Mouse (Mus musculus) MEL (cell line): ENCODE measurements around the gene Nckap5l. TPM values are rescaled to one million over a fixed set of nuclear protein-coding genes. Genes with fewer than 3 reads are reported as not detected.

Experiments used
- DNase-seq: peaks from one replicate; pipeline ENCODE4 v3.0.0; 2011; ENCODE audit warnings: low read depth, low spot score
- H3K27ac ChIP-seq: 2 replicates; pipeline ENCODE4 v1.5.1; 2012; ENCODE audit warnings: low read depth, mild to moderate bottlenecking, control low read depth, low read length, moderate library complexity; ENCODE audit not compliant: control insufficient read depth
- H3K27me3 ChIP-seq, 2 experiments: fragments of 150-350 bp in 1 of 2; sonication (generic) in 1 of 2; 2 replicates each; pipeline ENCODE4 v1.6.1; 2012; ENCODE audit warnings: low read length in 2 of 2, mild to moderate bottlenecking in 2 of 2, improper control_type of control experiment in 1 of 2, moderate library complexity in 1 of 2; ENCODE audit not compliant: insufficient read depth in 2 of 2, control insufficient read depth in 1 of 2
- H3K36me3 ChIP-seq, 2 experiments: 2 replicates each; pipeline ENCODE4 v1.6.1; 2012 to 2014; ENCODE audit warnings: low read length in 2 of 2, improper control_type of control experiment in 1 of 2, inconsistent platforms in 1 of 2, mild to moderate bottlenecking in 1 of 2; ENCODE audit not compliant: insufficient read depth in 2 of 2, control insufficient read depth in 1 of 2
- H3K4me1 ChIP-seq, 2 experiments: fragments of 150-350 bp in 1 of 2; sonication (generic) in 1 of 2; 2 replicates each; pipeline ENCODE4 v1.6.1; 2012; ENCODE audit warnings: low read length in 2 of 2, improper control_type of control experiment in 1 of 2, mild to moderate bottlenecking in 1 of 2; ENCODE audit not compliant: insufficient read depth in 2 of 2, control insufficient read depth in 1 of 2
- H3K4me3 ChIP-seq, 2 experiments: fragments of 150-350 bp in 1 of 2; sonication (generic) in 1 of 2; 2 replicates each; pipeline ENCODE4 v1.5.1; 2012; ENCODE audit warnings: low read depth in 2 of 2, low read length in 2 of 2, mild to moderate bottlenecking in 2 of 2, moderate library complexity in 2 of 2, control low read depth in 1 of 2, improper control_type of control experiment in 1 of 2; ENCODE audit not compliant: control insufficient read depth in 1 of 2, insufficient read depth in 1 of 2
- H3K79me2 ChIP-seq: 2 replicates; pipeline ENCODE4 v1.6.1; 2012; ENCODE audit warnings: mild to moderate bottlenecking, low read length, moderate library complexity; ENCODE audit not compliant: control insufficient read depth, poor library complexity, insufficient read depth
- H3K9ac ChIP-seq: 2 replicates; pipeline ENCODE4 v1.6.1; 2012; ENCODE audit warnings: low read depth, mild to moderate bottlenecking, control low read depth, low read length, moderate library complexity; ENCODE audit not compliant: control insufficient read depth, poor library complexity, severe bottlenecking
- H3K9me3 ChIP-seq: fragments of 150-350 bp; sonication (generic); replicated peaks from 2 replicates; pipeline ENCODE4 v1.6.1; 2012; ENCODE audit warnings: mild to moderate bottlenecking, low read length, improper control_type of control experiment, moderate library complexity; ENCODE audit not compliant: insufficient read depth
- BHLHE40 ChIP-seq: IDR thresholded peaks from 2 replicates; pipeline ENCODE4 v1.6.1; 2012; ENCODE audit warnings: low read depth, mild to moderate bottlenecking, inconsistent platforms, low read length, improper control_type of control experiment, borderline replicate concordance
- CHD1 ChIP-seq: IDR thresholded peaks from 2 replicates; pipeline ENCODE4 v1.6.1; 2012; ENCODE audit warnings: low read depth, mild to moderate bottlenecking, inconsistent platforms, low read length, improper control_type of control experiment
- E2F4 ChIP-seq: IDR thresholded peaks from 2 replicates; pipeline ENCODE4 v1.6.1; 2011; ENCODE audit warnings: low read depth, low read length, improper control_type of control experiment, borderline replicate concordance
- ELF1 ChIP-seq: IDR thresholded peaks from 2 replicates; pipeline ENCODE4 v1.6.1; 2014; ENCODE audit warnings: low read depth, mild to moderate bottlenecking, inconsistent platforms, low read length, improper control_type of control experiment, moderate library complexity
- EP300 ChIP-seq, 2 experiments: IDR thresholded peaks; 2 replicates each; pipeline ENCODE4 v1.6.1; 2011; ENCODE audit warnings: improper control_type of control experiment in 2 of 2, low read length in 2 of 2, low read depth in 1 of 2, mild to moderate bottlenecking in 1 of 2
- ETS1 ChIP-seq: IDR thresholded peaks from 2 replicates; pipeline ENCODE4 v1.6.1; 2012; ENCODE audit warnings: low read depth, mild to moderate bottlenecking, inconsistent platforms, low read length, improper control_type of control experiment, moderate library complexity
- GABPA ChIP-seq: IDR thresholded peaks from 2 replicates; pipeline ENCODE4 v1.6.1; 2012; ENCODE audit warnings: low read depth, mild to moderate bottlenecking, inconsistent platforms, low read length, improper control_type of control experiment, moderate library complexity
- HCFC1 ChIP-seq: IDR thresholded peaks from 2 replicates; pipeline ENCODE4 v1.6.1; 2012; ENCODE audit warnings: low read depth, mild to moderate bottlenecking, inconsistent platforms, low read length, improper control_type of control experiment, moderate library complexity
- JUND ChIP-seq: IDR thresholded peaks from 2 replicates; pipeline ENCODE4 v1.6.1; 2011; ENCODE audit warnings: low read depth, mild to moderate bottlenecking, improper control_type of control experiment, low read length
- KAT2A ChIP-seq: conservative IDR thresholded peaks from 2 replicates; pipeline ENCODE4 v1.6.1; 2012; ENCODE audit warnings: low read depth, low read length, improper control_type of control experiment, inconsistent platforms
- MAZ ChIP-seq: IDR thresholded peaks from 2 replicates; pipeline ENCODE4 v1.6.1; 2012; ENCODE audit warnings: low read depth, mild to moderate bottlenecking, inconsistent platforms, low read length, improper control_type of control experiment
- MXI1 ChIP-seq: IDR thresholded peaks from 2 replicates; pipeline ENCODE4 v1.6.1; 2011; ENCODE audit warnings: mild to moderate bottlenecking, low read depth, low read length, improper control_type of control experiment
- POLR2A ChIP-seq, 2 experiments: IDR thresholded peaks; 2 replicates each; pipeline ENCODE4 v1.6.1; 2011 to 2012; ENCODE audit warnings: low read length in 2 of 2, mild to moderate bottlenecking in 2 of 2, control low read depth in 1 of 2, improper control_type of control experiment in 1 of 2, low read depth in 1 of 2, moderate library complexity in 1 of 2; ENCODE audit not compliant: control insufficient read depth in 1 of 2, insufficient read depth in 1 of 2, poor library complexity in 1 of 2
- POLR2AphosphoS5 ChIP-seq: IDR thresholded peaks from 2 replicates; pipeline ENCODE4 v1.6.1; 2012; ENCODE audit warnings: low read depth, borderline replicate concordance, mild to moderate bottlenecking, inconsistent platforms, low read length, moderate library complexity, mixed read lengths
- RAD21 ChIP-seq: IDR thresholded peaks from 2 replicates; pipeline ENCODE4 v1.6.1; 2011; ENCODE audit warnings: mild to moderate bottlenecking, low read depth, low read length, improper control_type of control experiment
- SMC3 ChIP-seq: IDR thresholded peaks from 2 replicates; pipeline ENCODE4 v1.6.1; 2011; ENCODE audit warnings: low read depth, low read length, improper control_type of control experiment
- USF2 ChIP-seq, 2 experiments: IDR thresholded peaks; 2 replicates each; pipeline ENCODE4 v1.6.1; 2011 to 2012; ENCODE audit warnings: improper control_type of control experiment in 2 of 2, low read length in 2 of 2, borderline replicate concordance in 1 of 2, inconsistent platforms in 1 of 2, low read depth in 1 of 2, mild to moderate bottlenecking in 1 of 2; ENCODE audit not compliant: insufficient read depth in 1 of 2
- ZC3H11A ChIP-seq: IDR thresholded peaks from 2 replicates; pipeline ENCODE4 v1.6.1; 2012; ENCODE audit warnings: low read depth, mild to moderate bottlenecking, inconsistent platforms, low read length, improper control_type of control experiment
- ZKSCAN1 ChIP-seq: IDR thresholded peaks from 2 replicates; pipeline ENCODE4 v1.6.1; 2012; ENCODE audit warnings: low read depth, mild to moderate bottlenecking, inconsistent platforms, low read length, improper control_type of control experiment, moderate library complexity
- ZMIZ1 ChIP-seq: IDR thresholded peaks from 2 replicates; pipeline ENCODE4 v1.6.1; 2012; ENCODE audit warnings: low read depth, mild to moderate bottlenecking, inconsistent platforms, low read length, improper control_type of control experiment, moderate library complexity
- ZNF384 ChIP-seq: IDR thresholded peaks from 2 replicates; pipeline ENCODE4 v1.6.1; 2012; ENCODE audit warnings: low read depth, mild to moderate bottlenecking, inconsistent platforms, low read length, improper control_type of control experiment
- polyA plus RNA-seq, 2 experiments: library from polyadenylated mRNA; stranded (reverse) in 1 of 2; unstranded in 1 of 2; fragments of >175 nt in 1 of 2; fragments of >200 nt in 1 of 2; gene quantifications; 2 replicates each; pipeline versions ENCODE4 v1.2.1 to v1.2.4; 2012; ENCODE audit warnings: low replicate concordance in 2 of 2, low read depth in 1 of 2; ENCODE audit not compliant: insufficient read length in 2 of 2, insufficient read depth in 1 of 2, missing spikeins in 1 of 2
- total RNA-seq: library from RNA; depleted of rRNA; stranded (reverse); fragments of 300-350 nt; gene quantifications from 2 replicates; pipeline ENCODE4 v1.2.3, GENCODE M21; 2012

The Nckap5l gene
- total and polyA plus RNA-seq, 3 experiments, result 2.5 to 14.1 TPM; not detected in 1

GRCm38 (mm10) chr15:99470971-99471676 lies 13.6 kb upstream of the Nckap5l start (continued):
- no peak for TF ChIP-seq MXI1
- no peak for TF ChIP-seq CHD1
- TF ChIP-seq POLR2A (IDR thresholded peaks at IDR 0.05; ENCODE audit: control insufficient read depth in 1 of 2, insufficient read depth in 1 of 2, low read depth in 1 of 2, low read length in 2 of 2, poor library complexity in 1 of 2), result no peak

GRCm38 (mm10) chr15:99470224-99470761 lies 12.7 kb upstream of the Nckap5l start:
- DNase-seq, result no peak
- H3K9ac ChIP-seq, result no peak overlapping the region
- no peak overlapping the region for H3K27ac ChIP-seq
- H3K27me3 ChIP-seq, result no peaks in the 10 kb centered on the region
- peaks cover 0 to 15% of the 10 kb centered on the region in 2 experiments; a peak in 2 of 4 replicates for H3K36me3 ChIP-seq
- no peak overlapping the region for H3K4me3 ChIP-seq
- no peaks in the 10 kb centered on the region for H3K9me3 ChIP-seq
- TF ChIP-seq HCFC1 (no peak), MXI1 (no peak), SMC3 (no peak), ZNF384 (no peak), ELF1 (no peak), ZMIZ1 (no peak), ZKSCAN1 (no peak), E2F4 (no peak), KAT2A (no peak), EP300 (IDR thresholded peaks at IDR 0.05; ENCODE audit: low read depth in 1 of 2, low read length in 2 of 2) (no peak), MAZ (no peak), BHLHE40 (no peak), POLR2AphosphoS5 (no peak), USF2 (IDR thresholded peaks at IDR 0.05; ENCODE audit: borderline replicate concordance in 1 of 2, insufficient read depth in 1 of 2, low read depth in 1 of 2, low read length in 2 of 2) (no peak), ETS1 (no peak), ZC3H11A (no peak), CHD1 (no peak), RAD21 (no peak), GABPA (no peak), JUND (no peak)
- H3K4me1 ChIP-seq, result peaks cover 0 to 15% of the 10 kb centered on the region in 2 experiments; a peak in 2 of 4 replicates
- H3K79me2 ChIP-seq, result peaks cover 5% of the 10 kb centered on the region
